Mouse (Mus musculus) olfactory bulb, adult 2 months (tissue): ENCODE data around the gene P3h4.

Experiments
- CTCF ChIP-seq: fragments of 200-500 bp; IDR thresholded peaks from 2 replicates; pipeline ENCODE4 v1.5.1; 2012; ENCODE audit warnings: low read depth, mild to moderate bottlenecking, low read length, moderate library complexity; ENCODE audit not compliant: insufficient read depth
- POLR2A ChIP-seq: fragments of 200-500 bp; IDR thresholded peaks from 2 replicates; pipeline ENCODE4 v1.6.1; 2012; ENCODE audit warnings: mild to moderate bottlenecking, low read depth, low read length, moderate library complexity; ENCODE audit not compliant: insufficient read depth

GRCm38 (mm10) chr11:100379311-100379710, 35.3 kb downstream of the P3h4 start:
- TF ChIP-seq POLR2A, result no peak
- TF ChIP-seq CTCF, result no peak
